Mouse (Mus musculus) CD4-positive helper T cell, adult 2 months (primary cell): ENCODE results near the gene Itga6.
A peak's percentile ranks its signal among the peaks of the same experiment; 100 is the strongest.

Source experiments
- DNase-seq: peaks from one replicate; pipeline ENCODE4 v3.0.0-alpha.2; 2012; ENCODE audit warnings: low read depth, missing footprints, low spot score

Gene Itga6

GRCm38 (mm10) chr2:71730623-71731612 lies 14.5 kb upstream of the Itga6 start:
- DNase-seq = no peak

GRCm38 (mm10) chr2:71734792-71735392 lies 10.5 kb upstream of the Itga6 start:
- peak; percentile 13 for DNase-seq

- DNase-seq = peak; percentile 49
Measured at GRCm38 (mm10) chr2:71735541-71736159, 9.8 kb upstream of the Itga6 start.

GRCm38 (mm10) chr2:71736213-71736612 lies 9.2 kb upstream of the Itga6 start:
- DNase-seq = peak; percentile 10

GRCm38 (mm10) chr2:71739173-71739860 lies 6.1 kb upstream of the Itga6 start:
- DNase-seq = no peak

- no peak for DNase-seq
Measured at GRCm38 (mm10) chr2:71742557-71742956, 2.9 kb upstream of the Itga6 start.

- DNase-seq = no peak
Measured at GRCm38 (mm10) chr2:71743377-71743776, 2.0 kb upstream of the Itga6 start.

- DNase-seq = no peak
Measured at GRCm38 (mm10) chr2:71744320-71744719, 1.1 kb upstream of the Itga6 start.

- DNase-seq = no peak
Measured at GRCm38 (mm10) chr2:71744861-71745507, 432 bp upstream of the Itga6 start.

GRCm38 (mm10) chr2:71748451-71748850 lies 3.0 kb downstream of the Itga6 start:
- DNase-seq = no peak

GRCm38 (mm10) chr2:71749367-71750086 lies 4.1 kb downstream of the Itga6 start:
- no peak for DNase-seq

GRCm38 (mm10) chr2:71750087-71750453 lies 4.7 kb downstream of the Itga6 start:
- no peak for DNase-seq

GRCm38 (mm10) chr2:71751336-71751735 lies 5.9 kb downstream of the Itga6 start:
- DNase-seq = no peak

- no peak for DNase-seq
Measured at GRCm38 (mm10) chr2:71751863-71752262, 6.4 kb downstream of the Itga6 start.

- no peak for DNase-seq
Measured at GRCm38 (mm10) chr2:71752383-71752782, 7.0 kb downstream of the Itga6 start.

GRCm38 (mm10) chr2:71753161-71753560 lies 7.7 kb downstream of the Itga6 start:
- DNase-seq = no peak

- DNase-seq = no peak
Measured at GRCm38 (mm10) chr2:71755748-71756147, 10.3 kb downstream of the Itga6 start.

GRCm38 (mm10) chr2:71757098-71757497 lies 11.7 kb downstream of the Itga6 start:
- no peak for DNase-seq

- peak; percentile 6 for DNase-seq
Measured at GRCm38 (mm10) chr2:71758591-71759531, 13.4 kb downstream of the Itga6 start.
